Mouse (Mus musculus): ENCODE data around the gene Slc6a17. TPM values are rescaled to one million over a fixed set of nuclear protein-coding genes. Genes with fewer than 3 reads are reported as not detected.

The Slc6a17 gene
- polyA plus RNA-seq, 1 experiment = 40.2 TPM

- TF ChIP-seq POLR2A (IDR thresholded peaks at IDR 0.05; ENCODE audit: borderline replicate concordance, extremely low read depth, insufficient read depth, insufficient read length, poor library complexity, severe bottlenecking) = no peak
- no peak for TF ChIP-seq CTCF (IDR thresholded peaks at IDR 0.05; ENCODE audit: borderline replicate concordance, extremely low read depth, insufficient read depth, insufficient read length)
Measured at GRCm38 (mm10) chr3:107520931-107521330, 3.1 kb upstream of the Slc6a17 start.

DNA sequence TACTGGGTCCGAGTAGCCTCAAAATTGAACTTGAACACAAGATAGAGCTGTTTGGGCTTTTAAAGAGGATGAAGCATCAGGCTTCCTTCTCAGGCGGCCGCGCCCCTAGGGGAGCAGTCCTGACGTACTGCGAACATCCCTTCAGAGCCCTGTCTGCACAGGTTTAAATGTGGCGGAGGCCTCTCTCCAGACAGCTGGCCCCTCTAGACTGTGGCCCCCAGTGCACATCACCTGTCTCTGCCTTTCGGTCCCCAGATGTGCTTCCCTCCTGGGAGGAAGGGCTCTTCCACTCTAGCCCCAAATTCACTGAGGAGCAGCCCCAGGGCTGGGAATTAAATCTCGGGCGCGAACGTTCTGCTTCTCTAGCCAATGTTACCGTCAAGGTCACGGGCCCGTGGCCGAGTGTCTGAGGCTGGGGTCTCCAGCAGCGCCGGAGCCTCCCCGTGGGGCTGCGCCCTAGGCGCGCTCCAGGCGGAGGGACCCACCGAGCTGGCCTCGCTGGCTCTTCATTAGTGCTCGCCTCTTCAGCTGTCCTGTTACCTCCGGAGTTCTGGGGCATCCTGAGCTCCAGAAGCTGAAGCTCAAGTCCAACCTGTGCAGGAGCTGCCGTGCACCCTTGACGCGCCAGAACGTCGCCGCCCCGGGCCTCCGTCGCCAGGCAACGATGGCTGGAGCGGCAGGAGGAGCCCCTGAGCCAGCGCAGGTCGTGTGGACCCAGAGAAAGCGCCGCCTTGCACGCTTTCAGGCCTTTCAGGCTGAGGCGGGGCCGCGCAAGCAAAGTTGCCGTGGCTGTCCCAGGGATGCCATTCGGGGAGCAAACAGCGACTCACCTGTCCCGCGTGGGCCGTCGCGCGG is 815 bp downstream of the Slc6a17 start:
- DNase-seq (ENCODE audit: low read depth) = peak; percentile 84

More at GRCm38 (mm10) chr3:107520931-107521330, 3.1 kb upstream of the Slc6a17 start:
- no peak for DNase-seq (ENCODE audit: low read depth)

GRCm38 (mm10) chr3:107515989-107516388 is 1.8 kb downstream of the Slc6a17 start:
- DNase-seq (ENCODE audit: low read depth) = no peak
- no peak for TF ChIP-seq CTCF (IDR thresholded peaks at IDR 0.05; ENCODE audit: borderline replicate concordance, extremely low read depth, insufficient read depth, insufficient read length)
- no peak for TF ChIP-seq POLR2A (IDR thresholded peaks at IDR 0.05; ENCODE audit: borderline replicate concordance, extremely low read depth, insufficient read depth, insufficient read length, poor library complexity, severe bottlenecking)

More for the DNA sequence above, 815 bp downstream of the Slc6a17 start:
- no peak for TF ChIP-seq POLR2A (IDR thresholded peaks at IDR 0.05; ENCODE audit: borderline replicate concordance, extremely low read depth, insufficient read depth, insufficient read length, poor library complexity, severe bottlenecking)
- 0 out of 2 replicates have a peak, but pooled peaks have one; percentile 1 for TF ChIP-seq CTCF (IDR thresholded peaks at IDR 0.05; ENCODE audit: borderline replicate concordance, extremely low read depth, insufficient read depth, insufficient read length)

- no peak for DNase-seq (ENCODE audit: low read depth)
- no peak for TF ChIP-seq POLR2A (IDR thresholded peaks at IDR 0.05; ENCODE audit: borderline replicate concordance, extremely low read depth, insufficient read depth, insufficient read length, poor library complexity, severe bottlenecking)
- TF ChIP-seq CTCF (IDR thresholded peaks at IDR 0.05; ENCODE audit: borderline replicate concordance, extremely low read depth, insufficient read depth, insufficient read length) = no peak
Measured at GRCm38 (mm10) chr3:107511416-107511815, 6.4 kb downstream of the Slc6a17 start.

- DNase-seq (ENCODE audit: low read depth) = no peak
- TF ChIP-seq POLR2A (IDR thresholded peaks at IDR 0.05; ENCODE audit: borderline replicate concordance, extremely low read depth, insufficient read depth, insufficient read length, poor library complexity, severe bottlenecking) = no peak
Measured at GRCm38 (mm10) chr3:107508696-107509095, 9.1 kb downstream of the Slc6a17 start.

DNA sequence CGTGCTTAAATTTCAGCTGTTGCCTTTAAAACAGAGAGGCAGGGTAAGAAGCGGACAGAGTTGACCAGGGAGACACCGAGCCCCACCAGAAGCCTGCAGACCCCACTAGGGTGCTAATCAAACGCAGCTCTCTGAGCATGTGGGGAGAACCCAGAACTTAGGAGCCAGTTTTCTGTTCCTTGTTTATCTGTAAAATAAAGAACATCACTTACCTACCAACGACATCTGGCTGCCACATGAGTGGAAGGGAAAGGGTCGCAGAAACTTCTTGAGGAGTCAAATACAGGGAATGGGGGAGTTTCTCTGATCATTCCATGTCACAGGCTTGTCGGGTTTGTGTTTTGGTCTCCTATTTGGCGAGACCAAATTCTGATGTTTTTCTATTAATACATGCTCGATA is 9.9 kb downstream of the Slc6a17 start:
- no peak for TF ChIP-seq POLR2A (IDR thresholded peaks at IDR 0.05; ENCODE audit: borderline replicate concordance, extremely low read depth, insufficient read depth, insufficient read length, poor library complexity, severe bottlenecking)
- TF ChIP-seq CTCF (IDR thresholded peaks at IDR 0.05; ENCODE audit: borderline replicate concordance, extremely low read depth, insufficient read depth, insufficient read length) = no peak

GRCm38 (mm10) chr3:107506531-107506930 is 11.3 kb downstream of the Slc6a17 start:
- TF ChIP-seq POLR2A (IDR thresholded peaks at IDR 0.05; ENCODE audit: borderline replicate concordance, extremely low read depth, insufficient read depth, insufficient read length, poor library complexity, severe bottlenecking) (no peak), CTCF (IDR thresholded peaks at IDR 0.05; ENCODE audit: borderline replicate concordance, extremely low read depth, insufficient read depth, insufficient read length) (no peak)

More for the DNA sequence above, 9.9 kb downstream of the Slc6a17 start:
- DNase-seq (ENCODE audit: low read depth) = no peak

DNA sequence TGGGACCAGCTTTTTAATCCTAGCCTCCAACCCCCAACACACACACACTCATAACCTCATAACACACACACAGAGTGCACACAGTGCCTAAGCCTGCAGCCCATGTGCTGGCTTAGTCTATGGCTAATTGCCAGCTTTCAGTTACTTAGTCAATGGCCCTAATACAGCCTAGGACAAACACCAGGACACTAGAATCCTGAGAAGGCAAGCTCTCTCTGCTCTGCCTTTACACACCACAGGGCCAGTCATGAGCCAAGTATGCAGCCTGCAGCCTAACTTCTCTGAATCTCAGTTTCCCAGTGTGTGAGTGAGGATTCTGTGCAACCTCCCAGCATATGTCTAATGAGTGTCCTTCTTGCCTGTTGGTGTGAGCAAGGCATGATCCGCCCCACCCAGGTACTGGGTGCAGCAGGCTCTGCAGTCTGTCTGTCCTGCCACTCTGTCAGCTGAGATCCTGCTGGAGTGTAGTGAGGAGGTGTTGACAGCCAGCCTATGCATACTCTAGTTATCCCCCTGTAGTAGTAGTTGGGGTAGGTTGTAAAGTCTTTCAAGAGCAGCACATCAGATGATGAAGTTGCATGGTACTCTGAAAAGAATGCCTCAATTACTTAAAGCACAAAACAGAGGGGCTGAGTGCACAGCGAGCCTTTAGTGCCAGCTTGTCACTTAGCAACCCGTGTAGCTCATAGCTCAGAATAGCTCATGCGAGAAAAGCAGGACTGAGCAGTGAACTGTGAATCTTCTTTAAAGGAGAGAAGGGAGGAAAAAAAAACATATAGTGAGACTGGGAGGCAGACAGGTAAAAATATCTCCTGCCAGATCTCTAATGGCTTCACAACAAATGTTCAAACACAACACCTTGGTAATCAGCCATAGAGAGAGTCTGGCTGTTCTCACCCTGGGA is 12.1 kb downstream of the Slc6a17 start:
- TF ChIP-seq CTCF (IDR thresholded peaks at IDR 0.05; ENCODE audit: borderline replicate concordance, extremely low read depth, insufficient read depth, insufficient read length) (no peak), POLR2A (IDR thresholded peaks at IDR 0.05; ENCODE audit: borderline replicate concordance, extremely low read depth, insufficient read depth, insufficient read length, poor library complexity, severe bottlenecking) (no peak)
- DNase-seq (ENCODE audit: low read depth) = peak; percentile 91

More at GRCm38 (mm10) chr3:107506531-107506930, 11.3 kb downstream of the Slc6a17 start:
- DNase-seq (ENCODE audit: low read depth) = no peak

DNA sequence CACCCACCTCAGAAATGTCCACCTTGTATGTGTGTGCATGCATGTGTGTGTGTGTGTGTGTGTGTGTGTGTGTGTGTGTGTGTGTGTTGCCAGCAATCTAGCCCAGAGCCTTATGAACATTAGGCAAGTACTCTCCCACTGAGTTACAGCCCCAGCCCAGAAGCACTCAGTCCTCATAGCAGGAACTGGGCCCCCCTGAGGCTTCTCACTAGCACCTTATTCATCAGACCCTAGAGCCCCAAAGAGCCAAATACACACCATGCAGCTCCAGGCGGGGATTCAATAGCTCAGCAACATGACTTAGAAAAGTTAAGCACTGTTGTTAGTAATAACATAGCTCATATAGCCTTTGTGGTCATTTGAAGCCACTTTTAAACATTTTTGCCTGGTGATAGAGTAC is 13.3 kb downstream of the Slc6a17 start:
- no peak for DNase-seq (ENCODE audit: low read depth)
- no peak for TF ChIP-seq POLR2A (IDR thresholded peaks at IDR 0.05; ENCODE audit: borderline replicate concordance, extremely low read depth, insufficient read depth, insufficient read length, poor library complexity, severe bottlenecking)
- no peak for TF ChIP-seq CTCF (IDR thresholded peaks at IDR 0.05; ENCODE audit: borderline replicate concordance, extremely low read depth, insufficient read depth, insufficient read length)

DNA sequence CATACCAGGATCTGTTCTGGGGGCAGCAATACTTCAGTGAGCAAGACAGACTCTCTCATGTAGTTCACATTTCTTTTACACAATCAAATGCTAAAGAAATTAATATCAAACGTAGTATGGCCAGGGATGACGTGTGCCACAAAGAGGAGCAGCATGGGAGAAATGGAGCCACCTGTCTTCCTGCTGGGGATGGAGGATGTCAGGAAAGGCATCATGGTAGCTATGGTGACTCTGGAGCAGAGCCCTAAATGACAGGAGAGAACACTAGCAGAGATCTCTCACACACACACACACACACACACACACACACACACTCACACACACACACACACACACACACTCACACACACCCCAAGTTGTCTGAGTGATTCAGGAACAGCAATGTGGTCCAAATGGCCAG is 14.1 kb downstream of the Slc6a17 start:
- DNase-seq (ENCODE audit: low read depth) = no peak
- TF ChIP-seq CTCF (IDR thresholded peaks at IDR 0.05; ENCODE audit: borderline replicate concordance, extremely low read depth, insufficient read depth, insufficient read length) = no peak
- no peak for TF ChIP-seq POLR2A (IDR thresholded peaks at IDR 0.05; ENCODE audit: borderline replicate concordance, extremely low read depth, insufficient read depth, insufficient read length, poor library complexity, severe bottlenecking)

DNA sequence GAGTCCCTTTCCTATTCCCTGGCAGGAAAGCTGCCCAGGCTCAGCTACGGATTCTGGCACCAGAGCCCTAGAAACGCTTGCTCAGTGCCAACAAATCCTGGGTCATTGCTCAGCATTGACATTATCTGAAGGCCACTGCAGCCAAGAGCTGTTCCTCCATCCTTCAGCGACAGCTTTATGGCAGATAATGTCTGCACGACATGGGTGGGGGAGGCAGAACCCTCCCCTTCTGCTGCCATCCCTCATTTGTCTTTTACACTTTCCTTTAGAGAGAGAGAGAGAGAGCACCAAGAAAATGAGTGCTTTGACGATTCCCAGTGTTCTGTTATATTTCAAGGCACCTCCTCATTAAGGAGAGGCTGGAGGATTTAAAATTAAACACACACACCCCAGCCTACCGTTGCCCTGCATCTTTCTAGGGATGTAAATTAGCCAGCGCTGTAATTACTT is 16.1 kb downstream of the Slc6a17 start:
- DNase-seq (ENCODE audit: low read depth) = peak; percentile 86
- no peak for TF ChIP-seq POLR2A (IDR thresholded peaks at IDR 0.05; ENCODE audit: borderline replicate concordance, extremely low read depth, insufficient read depth, insufficient read length, poor library complexity, severe bottlenecking)
- TF ChIP-seq CTCF (IDR thresholded peaks at IDR 0.05; ENCODE audit: borderline replicate concordance, extremely low read depth, insufficient read depth, insufficient read length) = no peak

Data from brain, embryonic 14.5 days (tissue).